Mouse (Mus musculus): Measurements from ENCODE around the gene Slc9a6.

Gene Slc9a6

GRCm38 (mm10) chrX:56667296-56667695 lies 57.7 kb downstream of the Slc9a6 start:
- peak; percentile 8 for DNase-seq

- DNase-seq, result no peak
Measured at GRCm38 (mm10) chrX:56668051-56668450, 58.5 kb downstream of the Slc9a6 start.

GRCm38 (mm10) chrX:56668501-56668900 lies 58.9 kb downstream of the Slc9a6 start:
- no peak for DNase-seq

GRCm38 (mm10) chrX:56675556-56675955 lies 66.0 kb downstream of the Slc9a6 start:
- DNase-seq, result no peak

GRCm38 (mm10) chrX:56677736-56678135 lies 68.2 kb downstream of the Slc9a6 start:
- no peak for DNase-seq

GRCm38 (mm10) chrX:56679066-56679465 lies 69.5 kb downstream of the Slc9a6 start:
- no peak for DNase-seq

GRCm38 (mm10) chrX:56682156-56682720 lies 72.7 kb downstream of the Slc9a6 start:
- DNase-seq, result no peak

GRCm38 (mm10) chrX:56683521-56683920 lies 74.0 kb downstream of the Slc9a6 start:
- no peak for DNase-seq

- DNase-seq, result no peak
Measured at GRCm38 (mm10) chrX:56692554-56692953, 83.0 kb downstream of the Slc9a6 start.

GRCm38 (mm10) chrX:56694539-56694938 lies 85.0 kb downstream of the Slc9a6 start:
- no peak for DNase-seq

GRCm38 (mm10) chrX:56697199-56697780 lies 87.7 kb downstream of the Slc9a6 start:
- no peak for DNase-seq

- DNase-seq, result no peak
Measured at GRCm38 (mm10) chrX:56697886-56698285, 88.3 kb downstream of the Slc9a6 start.

- DNase-seq, result no peak
Measured at GRCm38 (mm10) chrX:56701261-56701660, 91.7 kb downstream of the Slc9a6 start.

GRCm38 (mm10) chrX:56703965-56704562 lies 94.5 kb downstream of the Slc9a6 start:
- DNase-seq, result no peak

GRCm38 (mm10) chrX:56708592-56709370 lies 99.2 kb downstream of the Slc9a6 start:
- DNase-seq, result no peak

GRCm38 (mm10) chrX:56710522-56710921 lies 101.0 kb downstream of the Slc9a6 start:
- DNase-seq, result no peak

- DNase-seq, result no peak
Measured at GRCm38 (mm10) chrX:56712666-56713065, 103.1 kb downstream of the Slc9a6 start.

Data from right cerebral cortex, postnatal 25 days (tissue).